In the genomic region with DNA sequence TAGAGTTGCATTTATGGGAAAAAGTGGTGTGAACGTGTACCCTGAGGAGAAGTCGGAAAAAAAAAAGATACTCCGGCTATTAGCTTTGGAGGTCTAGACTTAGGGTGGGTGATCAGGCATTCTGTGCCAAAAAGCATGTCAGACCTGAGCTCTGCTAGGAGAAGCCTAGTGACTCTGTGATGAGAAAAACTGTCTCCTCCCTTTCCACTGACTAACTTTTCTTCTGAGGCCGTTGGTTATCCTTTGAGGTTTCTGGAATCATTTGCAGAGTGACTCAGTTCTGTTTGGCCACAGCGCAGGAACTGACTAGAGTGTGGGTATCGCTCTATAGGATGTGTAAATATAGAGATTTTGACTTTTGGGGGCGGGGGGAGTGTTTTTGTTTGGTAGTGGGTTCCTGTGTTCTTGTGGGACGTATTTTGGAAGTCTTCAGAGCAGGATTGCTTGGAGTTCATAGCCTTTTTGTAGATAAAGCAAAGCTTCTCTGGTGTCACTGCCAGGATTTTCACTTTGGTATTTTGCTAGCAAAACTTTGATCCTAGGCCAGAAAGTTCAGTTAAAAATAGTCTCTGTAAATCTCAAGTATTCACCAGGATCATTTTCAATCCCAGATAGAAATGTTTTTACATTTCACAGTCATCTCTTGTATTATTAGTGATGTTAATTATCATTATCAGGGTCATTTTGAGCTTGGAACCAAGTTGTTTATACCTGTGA, we compare ENCODE assay signal across 8 mouse cellular contexts. TPM values are rescaled to one million over a fixed set of nuclear protein-coding genes. Genes with fewer than 3 reads are reported as not detected.
DNase-seq lines count a peak whose midpoint lies in the region; ATAC-seq and TF ChIP-seq lines count a peak whose summit lies in the region.

No protein-coding gene starts in this region.

- peaks cover 21% of the 10 kb centered on the region for H3K4me1 ChIP-seq in lung, embryonic 14.5 days (ENCODE audit: insufficient read depth)
- peaks cover 2% of the 10 kb centered on the region for H3K4me1 ChIP-seq in bone marrow, adult 2 months (ENCODE audit: control insufficient read depth, insufficient read depth, low read length)
- H3K4me1 ChIP-seq in heart, embryonic 13.5 days, result peaks cover 53% of the 10 kb centered on the region
- peaks cover 61% of the 10 kb centered on the region for H3K4me1 ChIP-seq in liver, embryonic 12.5 days

- H3K4me2 ChIP-seq in lung, embryonic 14.5 days, result peak overlapping the region; percentile 92
- peak overlapping the region; percentile 91 for H3K4me2 ChIP-seq in heart, embryonic 13.5 days
- H3K4me2 ChIP-seq in liver, embryonic 12.5 days, result peak overlapping the region; percentile 84

- WGBS in lung, embryonic 14.5 days, result 4% methylated on average over 8 of the region's 8 CpGs
- 8% methylated on average over 8 of the region's 8 CpGs for WGBS in bone marrow, adult 2 months
- 4% methylated on average over 8 of the region's 8 CpGs for WGBS in heart, embryonic 13.5 days
- 13% methylated on average over 8 of the region's 8 CpGs for WGBS in liver, embryonic 12.5 days (ENCODE audit: insufficient replicate concordance)

- DNase-seq in lung, embryonic 14.5 days, result peak; percentile 56
- DNase-seq in lung, postnatal 4 days, result no peak
- DNase-seq in thymus, postnatal 36 days, result no peak
- DNase-seq in urinary bladder, adult 2 months (ENCODE audit: low spot score), result no peak
- no peak for DNase-seq in thymus, postnatal 10 days (ENCODE audit: low spot score in 2 of 2)

- TF ChIP-seq POLR2A in bone marrow, adult 2 months (IDR thresholded peaks at IDR 0.05; ENCODE audit: borderline replicate concordance, control insufficient read depth, low read depth, low read length), result no peak

- H3K27ac ChIP-seq in lung, embryonic 14.5 days (ENCODE audit: low read depth), result peak overlapping the region; percentile 58; the same call in 1 of the 2 replicates
- H3K27ac ChIP-seq in bone marrow, adult 2 months (ENCODE audit: control insufficient read depth, insufficient read depth, low read depth, low read length, poor library complexity), result no peak overlapping the region
- H3K27ac ChIP-seq in heart, embryonic 13.5 days (replicated peaks), result peak overlapping the region; percentile 99
- H3K27ac ChIP-seq in liver, embryonic 12.5 days, result peak overlapping the region; percentile 93; the same call in 1 of the 2 replicates

- H3K9me3 ChIP-seq in lung, embryonic 14.5 days (ENCODE audit: low read depth, low read length), result no peaks in the 10 kb centered on the region
- H3K9me3 ChIP-seq in heart, embryonic 13.5 days, result no peaks in the 10 kb centered on the region
- H3K9me3 ChIP-seq in liver, embryonic 12.5 days (replicated peaks), result no peaks in the 10 kb centered on the region

- ATAC-seq in lung, embryonic 14.5 days (ENCODE audit: insufficient read depth), result no peak
- ATAC-seq in heart, embryonic 13.5 days (ENCODE audit: extremely low read depth, insufficient number of reproducible peaks, low FRiP score, low TSS enrichment), result no peak
- ATAC-seq in liver, embryonic 12.5 days, result no peak

- TF ChIP-seq CTCF in lung, embryonic 14.5 days (IDR thresholded peaks at IDR 0.05; ENCODE audit: low read depth), result no peak
- no peak for TF ChIP-seq CTCF in bone marrow, adult 2 months (IDR thresholded peaks at IDR 0.05; ENCODE audit: control insufficient read depth, insufficient read depth, low read length)

- no peaks in the 10 kb centered on the region for H3K27me3 ChIP-seq in lung, embryonic 14.5 days (ENCODE audit: insufficient read depth, low read length)
- H3K27me3 ChIP-seq in heart, embryonic 13.5 days (replicated peaks), result no peaks in the 10 kb centered on the region
- no peaks in the 10 kb centered on the region for H3K27me3 ChIP-seq in liver, embryonic 12.5 days (replicated peaks)

- peak overlapping the region; percentile 94 for H3K9ac ChIP-seq in lung, embryonic 14.5 days
- H3K9ac ChIP-seq in heart, embryonic 13.5 days, result peak overlapping the region; percentile 99
- peak overlapping the region; percentile 98 for H3K9ac ChIP-seq in liver, embryonic 12.5 days

- H3K4me3 ChIP-seq in lung, embryonic 14.5 days (ENCODE audit: low read depth, low read length), result peak overlapping the region; percentile 92
- H3K4me3 ChIP-seq in bone marrow, adult 2 months (replicated peaks; ENCODE audit: control insufficient read depth, low read depth, low read length), result peak overlapping the region; percentile 90
- peak overlapping the region; percentile 85 for H3K4me3 ChIP-seq in heart, embryonic 13.5 days
- peak overlapping the region; percentile 96 for H3K4me3 ChIP-seq in liver, embryonic 12.5 days

- no peaks in the 10 kb centered on the region for H3K36me3 ChIP-seq in lung, embryonic 14.5 days (ENCODE audit: insufficient read depth)
- H3K36me3 ChIP-seq in heart, embryonic 13.5 days, result no peaks in the 10 kb centered on the region
- no peaks in the 10 kb centered on the region for H3K36me3 ChIP-seq in liver, embryonic 12.5 days

RNA-seq across cellular contexts. Expression of gene Rock2, which starts 1.5 kb away (rescaled TPM):
- 22.6 and 23.2 TPM in 2 replicates for polyA plus RNA-seq in lung, embryonic 14.5 days (2014; fragmentation: Nextera tagmentation; extraction: Ambion mirVana)
- 16.7 and 24.1 TPM in 2 replicates for polyA plus RNA-seq in bone marrow, adult 2 months (2011; ENCODE audit: insufficient read depth, insufficient read length, low replicate concordance, missing spikeins)
- polyA plus RNA-seq in heart, embryonic 13.5 days (2015; fragmentation: Nextera tagmentation; extraction: Ambion mirVana), result 15.6 and 16.1 TPM in 2 replicates
- polyA plus RNA-seq in liver, embryonic 12.5 days (2016; fragmentation: Nextera tagmentation; extraction: Ambion mirVana), result 14.3 and 14.4 TPM in 2 replicates
- 42.1 and 52.0 TPM in 2 replicates for polyA plus RNA-seq in urinary bladder, adult 2 months (2012; rRNA removed)
